Mouse (Mus musculus) embryonic facial prominence, embryonic 11.5 days (tissue): ENCODE measurements around the gene Rpl9-ps1. TPM values are rescaled to one million over a fixed set of nuclear protein-coding genes. Genes with fewer than 3 reads are reported as not detected.

Experiments
- ATAC-seq: fragments of 200-750 bp; cut with Nextera tagmentation; replicated peaks from 2 replicates; pipeline ENCODE4 v1.8.0; 2017; ENCODE audit warnings: low read depth; ENCODE audit not compliant: insufficient number of reproducible peaks, low FRiP score, low TSS enrichment
- DNase-seq: peaks from one replicate; pipeline ENCODE4 v3.0.0-alpha.2; 2015; ENCODE audit warnings: low spot score
- H3K27ac ChIP-seq: fragments of 300-500 bp; sonication (generic); replicated peaks from 2 replicates; pipeline ENCODE4 v1.5.1; 2014; ENCODE audit warnings: mild to moderate bottlenecking, low read depth, low read length, control low read depth
- H3K27me3 ChIP-seq: fragments of 300-500 bp; sonication (generic); 2 replicates; pipeline ENCODE4 v1.6.1; 2014; ENCODE audit warnings: mild to moderate bottlenecking, low read length, moderate library complexity, mixed read lengths; ENCODE audit not compliant: control insufficient read depth, insufficient read depth
- H3K36me3 ChIP-seq: fragments of 300-500 bp; sonication (generic); replicated peaks from 2 replicates; pipeline ENCODE4 v1.6.1; 2014; ENCODE audit warnings: low read depth, mild to moderate bottlenecking, low read length, moderate library complexity, mixed read lengths; ENCODE audit not compliant: control insufficient read depth, insufficient read depth
- H3K4me1 ChIP-seq: fragments of 300-500 bp; sonication (generic); 2 replicates; pipeline ENCODE4 v1.6.1; 2014; ENCODE audit warnings: low read length, mixed read lengths; ENCODE audit not compliant: control insufficient read depth, insufficient read depth
- H3K4me2 ChIP-seq: fragments of 300-500 bp; sonication (generic); 2 replicates; pipeline ENCODE4 v1.6.1; 2014; ENCODE audit warnings: low read depth, mild to moderate bottlenecking, control low read depth, low read length, moderate library complexity
- H3K4me3 ChIP-seq: fragments of 300-500 bp; sonication (generic); 2 replicates; pipeline ENCODE4 v1.5.1; 2014; ENCODE audit warnings: low read depth, low read length, control low read depth
- H3K9ac ChIP-seq: fragments of 300-500 bp; sonication (generic); replicated peaks from 2 replicates; pipeline ENCODE4 v1.6.1; 2014; ENCODE audit warnings: mild to moderate bottlenecking, control low read depth, low read length
- H3K9me3 ChIP-seq: fragments of 300-500 bp; sonication (generic); replicated peaks from 2 replicates; pipeline ENCODE4 v1.6.1; 2016; ENCODE audit warnings: mild to moderate bottlenecking, low read length, inconsistent platforms, mixed read lengths; ENCODE audit not compliant: control insufficient read depth
- WGBS: fragments of 180-500 bp; shearing (Covaris S2); extraction: QIAGEN DNeasy Blood & Tissue Kit; methylation state at CpG from one replicate; pipeline ENCODE4 v1.1.7; 2014; 5-methylcytosine and 5-hydroxymethylcytosine counted together
- polyA plus RNA-seq: library from polyadenylated mRNA; unstranded; fragments of >200 nt; fragmentation: Nextera tagmentation; extraction: Ambion mirVana; gene quantifications from 2 replicates; pipeline ENCODE4 v1.2.1, GENCODE M21; 2014

The Rpl9-ps1 gene
- not detected in 2 replicates for polyA plus RNA-seq

DNA sequence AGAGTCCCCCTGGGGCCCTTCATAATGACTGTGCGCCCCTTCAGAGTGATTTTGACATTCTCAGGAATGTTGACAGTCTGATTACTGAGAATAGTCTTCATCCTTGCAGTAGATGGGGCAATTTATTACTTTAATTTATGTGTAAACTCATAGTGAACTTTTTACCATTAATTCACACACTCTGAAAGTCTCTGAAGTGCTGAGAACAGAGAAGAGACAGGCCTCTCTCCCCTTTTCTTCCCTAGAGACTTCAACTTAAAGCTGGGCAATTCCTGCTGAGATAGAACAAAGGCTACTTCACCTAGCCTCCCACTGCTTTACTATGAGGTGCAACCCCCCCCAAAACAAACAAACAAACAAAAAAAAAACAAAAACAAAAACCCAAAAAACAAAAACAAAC, at the start of gene Rpl9-ps1:
TSS of gene Rpl9-ps1 (minus strand) at position 101 of the 400 bp plus-strand sequence.
- Histone ChIP-seq H3K4me3 (no peak within 1 kb of the TSS), H3K4me1 (no peaks in the 10 kb centered on the region), H3K27ac (no peak within 1 kb of the TSS), H3K4me2 (no peak within 1 kb of the TSS), H3K9ac (no peak within 1 kb of the TSS), H3K9me3 (no peaks in the 10 kb centered on the region), H3K27me3 (no peaks in the 10 kb centered on the region), H3K36me3 (no peaks in the 10 kb centered on the region)
- ATAC-seq (no peak), DNase-seq (no peak)
- 84% methylated on average over 1 of the region's 1 CpGs for WGBS

DNA sequence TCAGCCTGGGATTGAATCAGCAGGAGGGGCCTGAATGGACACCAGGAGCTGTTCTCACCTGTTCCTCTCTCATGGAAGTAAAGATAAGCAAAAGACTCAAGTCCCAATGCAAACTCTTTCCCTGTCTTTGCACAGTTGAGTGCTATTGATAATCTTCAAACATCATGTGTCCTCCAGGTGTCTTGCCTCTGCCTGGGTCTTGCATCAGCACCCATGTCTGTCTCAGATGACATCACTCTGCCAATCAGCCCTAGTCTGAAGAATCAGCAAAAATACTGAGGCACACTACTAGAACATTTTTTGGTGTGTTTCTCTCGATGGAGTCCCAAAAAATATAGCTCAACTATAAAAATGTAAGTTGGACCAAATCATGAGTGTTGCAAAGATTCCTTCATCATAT, 46.6 kb upstream of the Rpl9-ps1 start:
- 71% methylated on average over 1 of the region's 1 CpGs for WGBS
- ATAC-seq: no peak
- no peak for DNase-seq

DNA sequence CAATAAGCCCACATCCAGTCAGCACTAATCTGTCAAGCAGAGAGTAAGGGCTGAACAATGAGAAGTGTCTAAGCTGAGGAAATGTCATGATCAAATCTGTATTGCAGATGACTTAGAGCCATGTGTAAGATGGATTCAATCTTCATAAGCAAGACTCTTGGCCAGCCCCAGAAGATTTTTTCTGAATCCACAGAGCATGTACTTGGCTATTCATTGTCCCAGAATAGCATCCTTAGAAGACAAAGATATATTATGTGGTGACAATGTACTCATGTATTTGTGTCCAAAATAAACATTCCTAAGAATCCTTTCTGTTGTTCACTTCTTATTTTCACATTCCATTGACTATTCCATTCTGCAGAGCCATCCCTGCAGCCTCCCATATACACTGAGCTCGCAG, 44.5 kb upstream of the Rpl9-ps1 start:
- Histone ChIP-seq H3K27me3 (no peaks in the 10 kb centered on the region), H3K4me3 (no peak overlapping the region), H3K36me3 (no peaks in the 10 kb centered on the region), H3K9ac (no peak overlapping the region), H3K4me1 (no peaks in the 10 kb centered on the region), H3K4me2 (no peak overlapping the region), H3K27ac (no peak overlapping the region), H3K9me3 (no peaks in the 10 kb centered on the region)
- no peak for DNase-seq
- ATAC-seq: no peak
- WGBS: 75% methylated on average over 1 of the region's 1 CpGs

More for the DNA sequence above, 46.6 kb upstream of the Rpl9-ps1 start:
- no peak overlapping the region for H3K4me2 ChIP-seq
- no peaks in the 10 kb centered on the region for H3K27me3 ChIP-seq
- H3K4me3 ChIP-seq: no peak overlapping the region
- H3K27ac ChIP-seq: no peak overlapping the region
- H3K9ac ChIP-seq: no peak overlapping the region
- no peaks in the 10 kb centered on the region for H3K4me1 ChIP-seq
- H3K36me3 ChIP-seq: no peaks in the 10 kb centered on the region
- H3K9me3 ChIP-seq: no peaks in the 10 kb centered on the region

DNA sequence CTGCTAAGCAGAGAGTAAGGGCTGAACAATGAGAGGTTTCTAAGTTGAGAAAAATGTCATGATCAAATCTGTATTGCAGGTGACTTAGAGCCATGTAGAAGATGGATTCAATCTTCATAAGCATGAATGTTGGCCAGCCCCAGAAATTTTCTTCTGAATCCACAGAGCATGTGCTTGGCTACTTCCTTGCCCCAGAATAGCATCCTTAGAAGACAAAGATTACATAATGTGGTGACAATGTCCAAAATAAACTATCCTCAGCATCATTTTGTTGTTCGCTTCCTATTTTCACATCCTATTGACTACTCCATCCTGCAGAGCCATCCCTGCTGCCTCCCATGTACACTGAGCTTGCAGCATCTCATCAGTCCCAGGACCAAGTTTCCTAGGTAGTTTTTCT, 30.2 kb upstream of the Rpl9-ps1 start:
- no peak overlapping the region for H3K9ac ChIP-seq
- no peaks in the 10 kb centered on the region for H3K36me3 ChIP-seq
- H3K9me3 ChIP-seq: no peaks in the 10 kb centered on the region
- H3K27ac ChIP-seq: no peak overlapping the region
- WGBS: 100% methylated on average over 1 of the region's 1 CpGs
- DNase-seq (no peak), ATAC-seq (no peak)
- no peak overlapping the region for H3K4me2 ChIP-seq
- H3K4me1 ChIP-seq: no peaks in the 10 kb centered on the region
- no peak overlapping the region for H3K4me3 ChIP-seq
- H3K27me3 ChIP-seq: no peaks in the 10 kb centered on the region

- H3K4me2 ChIP-seq: no peak overlapping the region
- no peak overlapping the region for H3K4me3 ChIP-seq
- H3K36me3 ChIP-seq: no peaks in the 10 kb centered on the region
- no peak overlapping the region for H3K27ac ChIP-seq
- no peaks in the 10 kb centered on the region for H3K4me1 ChIP-seq
- H3K9me3 ChIP-seq: no peaks in the 10 kb centered on the region
- no peak for DNase-seq
- H3K9ac ChIP-seq: no peak overlapping the region
- ATAC-seq: no peak
- no peaks in the 10 kb centered on the region for H3K27me3 ChIP-seq
Observed at GRCm38 (mm10) chr11:83671743-83672142, 26.3 kb upstream of the Rpl9-ps1 start.

GRCm38 (mm10) chr11:83663532-83663931, 18.1 kb upstream of the Rpl9-ps1 start:
- no peak for DNase-seq
- ATAC-seq: no peak

GRCm38 (mm10) chr11:83662204-83662603, 16.8 kb upstream of the Rpl9-ps1 start, which contains the start of gene Ccl4:
TSS of gene Ccl4 (plus strand) at chr11:83662584.
- no peak within 1 kb of the TSS for H3K9ac ChIP-seq
- H3K4me1 ChIP-seq: no peaks in the 10 kb centered on the region
- no peak within 1 kb of the TSS for H3K4me3 ChIP-seq
- no peaks in the 10 kb centered on the region for H3K9me3 ChIP-seq
- DNase-seq (no peak), ATAC-seq (no peak)
- H3K4me2 ChIP-seq: no peak within 1 kb of the TSS
- no peaks in the 10 kb centered on the region for H3K27me3 ChIP-seq
- no peaks in the 10 kb centered on the region for H3K36me3 ChIP-seq
- WGBS: 72% methylated on average over 6 of the region's 6 CpGs
- H3K27ac ChIP-seq: no peak within 1 kb of the TSS

More at GRCm38 (mm10) chr11:83663532-83663931, 18.1 kb upstream of the Rpl9-ps1 start:
- Histone ChIP-seq H3K9me3 (no peaks in the 10 kb centered on the region), H3K27me3 (no peaks in the 10 kb centered on the region), H3K27ac (no peak overlapping the region), H3K4me2 (no peak overlapping the region), H3K36me3 (no peaks in the 10 kb centered on the region), H3K4me1 (no peaks in the 10 kb centered on the region), H3K4me3 (no peak overlapping the region), H3K9ac (no peak overlapping the region)
- 85% methylated on average over 5 of the region's 5 CpGs for WGBS

DNA sequence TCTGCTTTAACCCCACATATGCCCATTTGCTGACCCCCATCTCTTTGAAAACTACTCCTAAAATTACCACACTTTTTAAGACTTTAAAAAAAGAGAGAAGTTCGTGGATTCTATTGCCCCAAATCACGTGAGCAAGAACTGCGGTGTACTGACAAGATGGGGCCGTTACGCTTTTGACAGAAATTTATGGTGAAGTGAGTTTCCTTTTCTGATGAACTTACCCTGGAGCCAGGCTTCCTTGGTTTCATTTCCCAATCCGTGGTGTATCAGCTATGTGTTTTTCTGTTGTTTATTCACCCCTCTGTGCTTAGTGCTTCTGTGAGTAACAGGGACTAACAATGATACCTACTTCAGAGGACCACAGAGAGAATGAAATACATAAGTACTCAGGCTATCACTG, 13.4 kb upstream of the Rpl9-ps1 start:
- Histone ChIP-seq H3K4me2 (no peak overlapping the region), H3K4me3 (no peak overlapping the region), H3K27ac (no peak overlapping the region), H3K4me1 (no peaks in the 10 kb centered on the region), H3K27me3 (no peaks in the 10 kb centered on the region), H3K9me3 (no peaks in the 10 kb centered on the region), H3K36me3 (no peaks in the 10 kb centered on the region), H3K9ac (no peak overlapping the region)
- no peak for ATAC-seq
- DNase-seq: no peak
- WGBS: 77% methylated on average over 6 of the region's 6 CpGs
